Mouse (Mus musculus) stomach, postnatal 0 days (tissue): ENCODE results near the gene Haus2. TPM values are rescaled to one million over a fixed set of nuclear protein-coding genes. Genes with fewer than 3 reads are reported as not detected.

Experiments
- ATAC-seq: fragments of 200-750 bp; cut with Nextera tagmentation; 2 replicates; pipeline ENCODE4 v1.8.0; 2017; ENCODE audit not compliant: low FRiP score, low TSS enrichment
- DNase-seq: peaks from one replicate; pipeline ENCODE4 v3.0.0-alpha.2; 2016; ENCODE audit warnings: low spot score
- H3K27ac ChIP-seq: fragments of 300-500 bp; sonication (generic); replicated peaks from 2 replicates; pipeline ENCODE4 v1.5.1; 2014; ENCODE audit warnings: mild to moderate bottlenecking, control low read depth
- H3K27me3 ChIP-seq: fragments of 300-500 bp; sonication (generic); 2 replicates; pipeline ENCODE4 v1.6.1; 2014; ENCODE audit warnings: low read length; ENCODE audit not compliant: control insufficient read depth, insufficient read depth
- H3K36me3 ChIP-seq: fragments of 300-500 bp; sonication (generic); 2 replicates; pipeline ENCODE4 v1.6.1; 2014; ENCODE audit warnings: low read length, mixed read lengths; ENCODE audit not compliant: control insufficient read depth, insufficient read depth
- H3K4me1 ChIP-seq: fragments of 300-500 bp; sonication (generic); replicated peaks from 2 replicates; pipeline ENCODE4 v1.6.1; 2014; ENCODE audit warnings: antibody characterized with exemption; ENCODE audit not compliant: control insufficient read depth, insufficient read depth
- H3K4me2 ChIP-seq: fragments of 300-500 bp; sonication (generic); replicated peaks from 2 replicates; pipeline ENCODE4 v1.6.1; 2014; ENCODE audit warnings: low read depth, mild to moderate bottlenecking, control low read depth, moderate library complexity
- H3K4me3 ChIP-seq: fragments of 300-500 bp; sonication (generic); 2 replicates; pipeline ENCODE4 v1.5.1; 2014; ENCODE audit warnings: low read depth, low read length, control low read depth
- H3K9ac ChIP-seq: fragments of 300-500 bp; sonication (generic); 2 replicates; pipeline ENCODE4 v1.6.1; 2014; ENCODE audit warnings: mild to moderate bottlenecking, low read length, control low read depth, mixed read lengths
- H3K9me3 ChIP-seq: fragments of 300-500 bp; sonication (generic); 2 replicates; pipeline ENCODE4 v1.6.1; 2016; ENCODE audit warnings: low read length; ENCODE audit not compliant: control insufficient read depth
- CTCF ChIP-seq: IDR thresholded peaks from 2 replicates; pipeline ENCODE4 v1.5.1; 2016; ENCODE audit warnings: antibody characterized with exemption, low read depth, mild to moderate bottlenecking, moderate library complexity
- EP300 ChIP-seq: optimal IDR thresholded peaks from 2 replicates; pipeline ENCODE3; 2016; ENCODE audit warnings: antibody characterized with exemption
- WGBS: fragments of 180-500 bp; shearing (Covaris S2); extraction: QIAGEN DNeasy Blood & Tissue Kit; methylation state at CpG from one replicate; pipeline ENCODE4 v1.1.7; 2014; 5-methylcytosine and 5-hydroxymethylcytosine counted together
- polyA plus RNA-seq: library from polyadenylated mRNA; unstranded; fragments of >200 nt; fragmentation: Nextera tagmentation; extraction: Ambion mirVana; gene quantifications from 2 replicates; pipeline ENCODE4 v1.2.1, GENCODE M21; 2015

Haus2 gene
- polyA plus RNA-seq, 1 experiment from 2014 or later = 14.0 TPM

DNA sequence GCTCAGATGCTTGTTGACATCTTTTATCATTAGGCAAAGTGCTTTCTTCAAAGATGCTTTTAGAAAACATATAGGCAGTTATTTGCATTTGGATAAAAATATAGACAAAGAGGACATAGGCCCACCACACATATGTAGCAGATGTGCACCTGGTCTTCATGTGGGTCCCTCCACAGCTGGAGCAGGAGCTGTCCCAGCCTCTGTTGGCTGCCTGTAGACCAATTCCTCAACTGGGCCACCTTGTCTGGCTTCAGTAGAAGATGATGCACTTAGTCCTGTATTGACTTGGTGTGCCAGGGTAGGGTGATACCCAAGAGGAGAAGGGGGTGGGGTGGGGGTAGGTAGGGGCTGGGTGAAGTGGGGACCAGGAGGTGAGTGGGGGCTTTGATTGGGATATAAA, 53.6 kb downstream of the Haus2 start:
- no peak overlapping the region for H3K27ac ChIP-seq
- H3K9ac ChIP-seq = no peak overlapping the region
- DNase-seq (no peak), ATAC-seq (no peak)
- no peak overlapping the region for H3K4me2 ChIP-seq
- no peaks in the 10 kb centered on the region for H3K36me3 ChIP-seq
- no peaks in the 10 kb centered on the region for H3K9me3 ChIP-seq
- TF ChIP-seq CTCF = no peak
- TF ChIP-seq EP300 = no peak
- no peaks in the 10 kb centered on the region for H3K27me3 ChIP-seq
- H3K4me3 ChIP-seq = no peak overlapping the region
- no peaks in the 10 kb centered on the region for H3K4me1 ChIP-seq

DNA sequence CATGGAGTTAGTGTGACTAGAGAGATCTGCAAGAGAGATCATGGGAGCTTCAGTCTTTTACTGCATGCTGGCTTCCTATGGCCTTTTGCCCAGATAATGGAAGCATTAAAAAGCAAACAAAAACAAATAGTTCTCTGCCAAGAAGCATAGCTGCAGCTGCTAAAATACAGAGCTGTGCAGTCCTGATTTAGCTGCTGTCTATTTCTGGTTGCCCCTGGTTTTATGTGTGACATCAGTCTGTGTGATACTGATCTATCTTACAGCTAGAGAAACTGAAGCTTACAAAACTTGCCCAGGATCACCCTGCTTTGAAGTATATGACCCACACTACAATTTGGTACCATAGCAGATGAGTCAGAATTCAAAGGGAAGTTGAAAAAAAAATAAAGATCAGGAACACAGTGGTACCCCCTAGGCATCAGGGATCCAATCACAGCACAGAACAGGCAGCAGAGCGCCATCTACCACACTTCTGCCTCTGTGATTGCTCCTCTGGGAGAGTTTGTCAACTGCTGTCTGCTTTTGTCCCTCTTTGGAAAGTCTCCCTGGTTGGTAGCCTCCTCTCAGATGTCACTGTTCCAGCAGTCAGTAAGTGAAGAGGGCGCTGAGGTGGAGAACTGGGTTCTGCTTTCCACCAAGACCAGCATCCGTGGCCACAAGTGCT, 54.4 kb downstream of the Haus2 start:
- WGBS = 75% methylated on average over 3 of the region's 3 CpGs
- no peak for ATAC-seq
- no peak for DNase-seq

DNA sequence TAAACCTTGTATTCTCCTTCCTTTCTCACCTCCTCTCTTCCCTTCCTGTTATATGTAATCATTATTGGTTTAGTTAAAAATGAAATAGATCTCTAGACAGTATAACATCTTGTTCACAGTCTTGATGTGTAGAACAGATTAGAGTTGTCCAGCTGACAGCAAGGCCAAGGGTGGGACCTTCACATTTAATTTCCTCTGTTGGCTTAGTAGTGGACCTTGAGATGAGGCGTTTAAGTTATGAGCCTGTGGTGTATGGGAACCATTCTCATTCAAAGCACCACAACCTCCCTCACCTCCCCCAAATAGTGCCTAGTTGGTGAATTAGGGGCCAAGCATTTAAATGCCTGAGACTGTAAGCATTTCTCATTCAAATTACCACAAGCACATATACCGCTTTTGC, 58.3 kb downstream of the Haus2 start:
- Histone ChIP-seq H3K27ac (no peak overlapping the region), H3K9me3 (no peaks in the 10 kb centered on the region), H3K4me3 (no peak overlapping the region), H3K27me3 (no peaks in the 10 kb centered on the region), H3K9ac (no peak overlapping the region), H3K36me3 (no peaks in the 10 kb centered on the region; the same call in 1 of the 2 replicates), H3K4me2 (no peak overlapping the region), H3K4me1 (no peaks in the 10 kb centered on the region)
- no peak for DNase-seq
- WGBS = 81% methylated on average over 2 of the region's 2 CpGs
- ATAC-seq = no peak
- TF ChIP-seq CTCF (no peak), EP300 (no peak)

More for the DNA sequence above, 54.4 kb downstream of the Haus2 start:
- TF ChIP-seq CTCF = no peak
- no peak for TF ChIP-seq EP300
- Histone ChIP-seq H3K9me3 (no peaks in the 10 kb centered on the region), H3K36me3 (no peaks in the 10 kb centered on the region), H3K4me1 (no peaks in the 10 kb centered on the region), H3K9ac (no peak overlapping the region), H3K4me2 (no peak overlapping the region), H3K4me3 (no peak overlapping the region), H3K27ac (no peak overlapping the region), H3K27me3 (no peaks in the 10 kb centered on the region)

DNA sequence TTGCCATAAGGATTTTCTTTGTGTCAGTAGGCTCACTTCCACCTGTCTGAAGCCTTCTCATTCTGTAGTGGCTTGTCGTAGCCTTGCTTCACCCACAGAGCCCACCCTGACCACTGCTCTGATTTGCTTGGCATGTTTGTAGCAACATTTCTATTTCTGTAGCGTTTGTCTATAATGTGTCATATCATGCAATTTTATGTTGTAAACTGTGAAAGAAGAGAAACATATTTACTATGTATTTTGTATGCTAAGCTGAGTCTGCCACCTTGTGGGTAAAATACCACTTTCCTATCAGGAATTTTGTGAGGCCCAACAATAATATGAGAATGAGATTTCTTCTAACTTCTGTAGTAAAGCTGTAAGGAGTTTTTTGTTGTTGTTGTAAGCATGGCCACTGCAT, 61.1 kb downstream of the Haus2 start:
- 53% methylated on average over 2 of the region's 2 CpGs for WGBS
- ATAC-seq (no peak), DNase-seq (no peak)
- no peaks in the 10 kb centered on the region for H3K9me3 ChIP-seq
- H3K9ac ChIP-seq = no peak overlapping the region
- no peak overlapping the region for H3K4me2 ChIP-seq
- no peak overlapping the region for H3K27ac ChIP-seq
- no peaks in the 10 kb centered on the region; the same call in 1 of the 2 replicates for H3K36me3 ChIP-seq
- H3K27me3 ChIP-seq = no peaks in the 10 kb centered on the region
- H3K4me1 ChIP-seq = no peaks in the 10 kb centered on the region
- H3K4me3 ChIP-seq = no peak overlapping the region
- TF ChIP-seq EP300 = no peak
- TF ChIP-seq CTCF = peak; percentile 77

Other genes starting within 250 kb of the Haus2 start
- 6.8 and 7.8 TPM in 2 replicates for gene Ganc, start 205.5 kb upstream of the Haus2 start, polyA plus RNA-seq
- gene Tmem87a, start 205.3 kb upstream of the Haus2 start, polyA plus RNA-seq = 13.3 and 16.4 TPM in 2 replicates
- 0.40 and 0.90 TPM in 2 replicates for gene Capn3, start 153.4 kb upstream of the Haus2 start, polyA plus RNA-seq
- gene Zfp106, start 45.5 kb upstream of the Haus2 start, polyA plus RNA-seq = 16.8 and 22.7 TPM in 2 replicates
- 22.6 and 22.7 TPM in 2 replicates for gene Snap23, start 41.7 kb upstream of the Haus2 start, polyA plus RNA-seq
- gene Lrrc57, start 137 bp downstream of the Haus2 start, polyA plus RNA-seq = 13.6 and 14.2 TPM in 2 replicates
- gene Stard9, start 19.7 kb downstream of the Haus2 start, polyA plus RNA-seq = 2.1 TPM in 2 replicates
- 2.4 and 2.5 TPM in 2 replicates for gene Cdan1, start 240.7 kb downstream of the Haus2 start, polyA plus RNA-seq
- gene Ttbk2, start 241.2 kb downstream of the Haus2 start, polyA plus RNA-seq = 0.95 and 1.2 TPM in 2 replicates